Mouse (Mus musculus) ES-E14 (cell line): ENCODE data around the gene Ptpn4. TPM values are rescaled to one million over a fixed set of nuclear protein-coding genes. Genes with fewer than 3 reads are reported as not detected.

ENCODE experiments used
- DNase-seq: peaks from one replicate; pipeline ENCODE4 v3.0.0-alpha.2; 2013; ENCODE audit warnings: low read depth, low spot score
- H3K27ac ChIP-seq: 2 replicates; pipeline ENCODE4 v1.5.1; 2012; ENCODE audit warnings: low read depth, mild to moderate bottlenecking, low read length, moderate library complexity, mixed read lengths; ENCODE audit not compliant: poor library complexity, insufficient read depth, severe bottlenecking
- H3K36me3 ChIP-seq: 2 replicates; pipeline ENCODE4 v1.6.1; 2012; ENCODE audit warnings: mild to moderate bottlenecking, low read length, moderate library complexity, mixed read lengths; ENCODE audit not compliant: control insufficient read depth, poor library complexity, insufficient read depth, severe bottlenecking
- H3K4me1 ChIP-seq, 2 experiments: fragments of 150-350 bp in 1 of 2; sonication (generic) in 1 of 2; 2 replicates each; pipeline ENCODE4 v1.6.1; 2012; ENCODE audit warnings: low read length in 2 of 2, mild to moderate bottlenecking in 1 of 2, mixed read lengths in 1 of 2; ENCODE audit not compliant: control insufficient read depth in 2 of 2, insufficient read depth in 2 of 2, poor library complexity in 1 of 2
- H3K4me3 ChIP-seq, 2 experiments: fragments of 150-350 bp in 1 of 2; sonication (generic) in 1 of 2; 2 replicates each; pipeline ENCODE4 v1.5.1; 2012; ENCODE audit warnings: low read length in 2 of 2, low read depth in 1 of 2, mild to moderate bottlenecking in 1 of 2, mixed read lengths in 1 of 2; ENCODE audit not compliant: insufficient read depth in 1 of 2, poor library complexity in 1 of 2, severe bottlenecking in 1 of 2
- H3K9ac ChIP-seq: 2 replicates; pipeline ENCODE4 v1.6.1; 2012; ENCODE audit warnings: low read depth, mild to moderate bottlenecking, low read length, mixed read lengths; ENCODE audit not compliant: poor library complexity, insufficient read depth, severe bottlenecking
- H3K9me3 ChIP-seq: fragments of 150-350 bp; sonication (generic); 2 replicates; pipeline ENCODE4 v1.6.1; 2012; ENCODE audit warnings: low read depth, mild to moderate bottlenecking, low read length; ENCODE audit not compliant: control insufficient read depth, insufficient read depth
- CHD2 ChIP-seq: IDR thresholded peaks from 2 replicates; pipeline ENCODE4 v1.6.1; 2014; ENCODE audit warnings: mild to moderate bottlenecking, low read depth, low read length, inconsistent platforms
- HCFC1 ChIP-seq: IDR thresholded peaks from 2 replicates; pipeline ENCODE4 v1.6.1; 2012; ENCODE audit warnings: low read length, inconsistent platforms, borderline replicate concordance; ENCODE audit not compliant: insufficient read depth
- MAFK ChIP-seq: IDR thresholded peaks from 2 replicates; pipeline ENCODE4 v1.6.1; 2014; ENCODE audit warnings: mild to moderate bottlenecking, low read depth, low read length, inconsistent platforms; ENCODE audit not compliant: insufficient read depth
- ZC3H11A ChIP-seq: IDR thresholded peaks from 2 replicates; pipeline ENCODE4 v1.6.1; 2012; ENCODE audit warnings: low read depth, mild to moderate bottlenecking, inconsistent platforms, low read length, borderline replicate concordance
- ZNF384 ChIP-seq: IDR thresholded peaks from 2 replicates; pipeline ENCODE4 v1.6.1; 2012; ENCODE audit warnings: low read depth, low read length, inconsistent platforms
- in situ Hi-C, 2 experiments: fragments of 600-800 bp; cut with MboI; formaldehyde crosslinking; loops; one replicate each; pipeline ENCODE4 v1.15.1; 2025; ENCODE audit warnings: low sequenced_read_pairs in 2 of 2, inconsistent platforms in 1 of 2; ENCODE audit not compliant: unreplicated experiment in 2 of 2
- total RNA-seq: library from RNA; depleted of rRNA; stranded (reverse); fragments of 300-350 nt; gene quantifications from 2 replicates; pipeline ENCODE4 v1.2.3, GENCODE M21; 2012

The Ptpn4 gene
- total RNA-seq, 1 experiment = 17.8 TPM

DNA sequence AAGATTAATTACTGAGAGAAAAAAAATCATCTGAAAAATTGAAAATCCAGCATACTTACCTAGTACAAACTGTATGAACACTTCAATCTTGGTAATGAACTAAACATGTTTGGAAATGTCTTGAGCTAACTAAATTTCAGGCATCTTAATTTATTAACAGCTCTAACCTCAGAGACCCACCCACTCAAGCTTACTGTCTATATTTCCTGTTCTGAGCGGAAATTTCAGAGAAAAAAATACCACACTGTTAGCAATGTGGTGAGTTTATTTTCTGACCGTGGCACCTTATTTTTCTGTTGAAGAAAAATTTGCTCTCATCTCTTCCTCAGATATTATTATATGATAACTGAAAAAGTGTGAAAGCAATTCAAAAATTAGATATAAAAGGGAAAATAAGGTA is 124.4 kb downstream of the Ptpn4 start:
- Histone ChIP-seq H3K4me1 (no peaks in the 10 kb centered on the region), H3K9ac (no peak overlapping the region), H3K4me3 (no peak overlapping the region), H3K9me3 (no peaks in the 10 kb centered on the region), H3K36me3 (no peaks in the 10 kb centered on the region), H3K27ac (no peak overlapping the region)
- no peak for DNase-seq
- in situ Hi-C loops = no loop called here
- TF ChIP-seq MAFK = no peak
- no peak for TF ChIP-seq HCFC1
- no peak for TF ChIP-seq ZC3H11A
- TF ChIP-seq CHD2 = no peak
- no peak for TF ChIP-seq ZNF384

DNA sequence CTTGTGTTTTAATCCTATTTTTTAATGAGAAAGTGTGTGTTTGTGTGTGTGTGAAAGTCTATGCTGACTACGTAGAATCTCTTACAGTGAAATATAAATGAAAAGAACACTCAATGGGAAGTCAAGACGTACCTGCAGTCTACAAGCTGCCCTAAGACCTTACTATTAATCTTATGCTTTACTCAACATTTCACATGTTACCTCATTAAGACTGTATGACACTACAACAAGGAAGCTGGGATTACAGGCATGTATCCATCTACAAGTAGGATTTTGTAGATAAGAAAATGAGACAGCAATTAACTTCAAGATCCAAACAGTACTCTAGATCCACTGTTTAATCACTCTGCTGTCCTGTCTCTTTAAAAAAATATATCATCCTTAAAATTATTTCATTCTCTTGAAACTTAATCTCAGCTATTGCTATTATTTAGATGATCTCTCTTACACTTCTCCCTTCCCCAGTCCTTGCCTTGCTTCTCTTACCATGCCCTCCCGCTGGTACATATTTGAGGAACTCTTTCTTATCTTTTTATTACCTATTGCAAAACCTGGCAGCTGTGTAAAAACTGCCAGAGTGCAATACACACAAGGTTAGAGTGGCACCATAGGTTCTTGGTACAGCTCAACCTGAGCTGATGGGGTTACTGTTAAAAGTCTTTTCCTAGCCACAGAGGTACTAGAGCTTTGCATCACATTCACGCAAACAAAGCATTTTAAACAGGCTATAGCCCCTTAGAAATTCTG is 130.8 kb downstream of the Ptpn4 start:
- H3K4me1 ChIP-seq = no peaks in the 10 kb centered on the region
- TF ChIP-seq ZC3H11A = no peak
- no peak for TF ChIP-seq ZNF384
- no peak for TF ChIP-seq HCFC1
- no peak for TF ChIP-seq CHD2
- H3K9me3 ChIP-seq = no peaks in the 10 kb centered on the region
- in situ Hi-C loops = no loop called here
- no peaks in the 10 kb centered on the region for H3K36me3 ChIP-seq
- H3K9ac ChIP-seq = no peak overlapping the region
- no peak overlapping the region for H3K4me3 ChIP-seq
- no peak overlapping the region for H3K27ac ChIP-seq
- DNase-seq = no peak

DNA sequence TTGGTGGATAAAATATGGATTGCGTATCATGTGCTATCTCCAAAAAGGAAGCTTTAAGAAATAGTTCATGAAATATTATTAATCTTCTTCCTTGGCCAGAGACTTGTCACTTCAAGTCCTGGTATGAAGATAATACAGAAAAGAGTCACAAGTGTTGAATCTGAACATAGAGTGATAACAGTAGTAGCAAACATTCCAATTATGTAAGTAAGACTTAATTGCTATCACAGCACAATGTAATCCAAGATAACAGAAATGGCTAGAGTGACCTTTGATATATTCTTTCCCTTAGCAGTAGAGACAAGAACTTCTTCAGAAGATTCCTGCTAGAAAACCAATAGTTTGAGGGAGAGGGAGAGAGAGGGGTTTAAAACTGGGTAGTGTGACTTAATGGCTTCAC is 140.6 kb downstream of the Ptpn4 start:
- H3K4me1 ChIP-seq = no peaks in the 10 kb centered on the region
- TF ChIP-seq CHD2 (no peak), MAFK (no peak), ZC3H11A (no peak), HCFC1 (no peak), ZNF384 (no peak)
- H3K27ac ChIP-seq = no peak overlapping the region
- no peak for DNase-seq
- no peak overlapping the region for H3K9ac ChIP-seq
- in situ Hi-C loops = no loop called here
- no peaks in the 10 kb centered on the region; the same call in 1 of the 2 replicates for H3K36me3 ChIP-seq
- no peaks in the 10 kb centered on the region for H3K9me3 ChIP-seq
- H3K4me3 ChIP-seq = no peak overlapping the region

DNA sequence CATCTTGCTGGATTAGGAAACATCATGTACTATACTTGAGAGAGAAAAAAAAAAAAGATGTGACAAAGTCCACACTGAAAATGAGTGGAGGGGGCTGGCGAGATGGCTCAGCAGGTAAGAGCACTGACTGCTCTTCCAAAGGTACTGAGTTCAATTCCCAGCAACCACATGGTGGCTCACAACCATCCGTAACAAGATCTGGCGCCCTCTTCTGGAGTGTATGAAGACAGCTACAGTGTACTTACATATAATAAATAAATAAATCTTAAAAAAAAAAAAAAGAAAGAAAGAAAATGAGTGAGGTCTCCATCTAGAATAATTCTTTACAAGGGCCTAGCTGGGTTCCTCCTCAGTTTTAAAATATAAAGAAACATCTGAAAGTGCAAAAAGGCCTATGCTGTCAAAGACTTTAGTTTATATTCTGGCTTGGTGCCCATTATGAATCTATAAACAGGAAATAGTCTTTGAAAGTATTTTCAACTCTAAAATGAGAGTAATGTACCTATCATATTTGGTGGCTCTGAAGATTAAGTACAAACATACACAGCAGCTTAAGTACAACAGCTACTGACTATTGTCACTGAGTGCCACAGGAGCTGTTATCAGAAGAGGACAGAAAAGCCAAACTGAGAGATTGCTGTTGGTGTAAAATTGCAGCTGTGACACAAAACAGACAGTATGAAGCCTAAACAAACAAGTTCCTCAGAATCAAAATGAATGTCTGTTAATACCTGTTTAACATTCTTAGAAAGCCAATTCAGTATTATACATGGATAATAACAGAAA is 151.4 kb downstream of the Ptpn4 start:
- Histone ChIP-seq H3K4me1 (no peaks in the 10 kb centered on the region), H3K9ac (no peak overlapping the region), H3K36me3 (no peaks in the 10 kb centered on the region), H3K27ac (no peak overlapping the region), H3K9me3 (no peaks in the 10 kb centered on the region), H3K4me3 (no peak overlapping the region)
- no peak for TF ChIP-seq ZNF384
- no peak for TF ChIP-seq CHD2
- TF ChIP-seq MAFK = no peak
- TF ChIP-seq ZC3H11A = no peak
- no peak for TF ChIP-seq HCFC1
- in situ Hi-C loops = no loop called here
- DNase-seq = no peak
